Mouse (Mus musculus) retina, adult 2 months (tissue): ENCODE results near the gene Gm28036.
"Not testable (repeated sequence)": the region's sequence is repeated elsewhere in the genome, so short reads cannot be mapped to it uniquely, and the experiment has no call there.

Source experiments
- DNase-seq: peaks from one replicate; pipeline ENCODE4 v3.0.0-alpha.2; 2012; ENCODE audit warnings: low read depth, low spot score

Gm28036 gene

DNA sequence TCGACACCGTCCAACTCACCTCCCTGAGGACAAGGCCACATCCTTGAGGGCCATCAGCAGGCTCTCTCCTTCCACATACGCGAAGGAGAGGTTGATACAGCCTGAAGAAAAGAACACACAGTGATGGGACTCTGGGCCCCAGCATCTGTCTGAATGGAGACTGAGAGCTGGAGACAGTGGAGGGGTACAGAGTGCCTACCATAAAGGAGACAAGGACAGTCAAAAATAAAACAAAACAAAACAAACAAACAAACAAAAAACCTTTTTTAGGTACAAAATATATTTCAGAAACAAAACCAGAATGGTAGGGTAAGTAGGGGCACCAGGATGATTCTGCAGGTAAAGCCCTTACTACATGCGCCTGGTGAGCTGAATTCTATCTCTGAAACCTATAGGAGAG, at the start of gene Gm28036:
TSS of gene Gm28036 (minus strand) at position 101 of the 400 bp plus-strand sequence.
- no peak for DNase-seq

DNA sequence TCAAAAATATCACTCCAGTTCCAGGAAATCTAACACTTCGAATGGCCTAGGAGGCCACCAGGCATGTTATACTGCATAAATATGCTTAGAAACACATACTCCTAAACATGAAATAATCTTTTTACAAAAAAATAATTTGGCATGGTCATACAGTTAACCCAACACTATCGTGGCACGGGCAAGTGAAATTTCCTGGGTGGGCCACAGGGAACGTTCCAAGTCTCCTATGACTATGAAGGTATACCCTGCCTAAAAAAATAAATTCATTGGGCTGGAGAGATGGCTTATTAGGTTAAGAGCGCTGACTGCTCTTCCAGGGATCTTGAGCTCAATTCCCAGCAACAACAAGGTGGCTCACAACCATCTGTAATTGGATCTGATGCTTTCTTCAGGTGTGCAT, 39.7 kb upstream of the Gm28036 start:
- no peak for DNase-seq

DNA sequence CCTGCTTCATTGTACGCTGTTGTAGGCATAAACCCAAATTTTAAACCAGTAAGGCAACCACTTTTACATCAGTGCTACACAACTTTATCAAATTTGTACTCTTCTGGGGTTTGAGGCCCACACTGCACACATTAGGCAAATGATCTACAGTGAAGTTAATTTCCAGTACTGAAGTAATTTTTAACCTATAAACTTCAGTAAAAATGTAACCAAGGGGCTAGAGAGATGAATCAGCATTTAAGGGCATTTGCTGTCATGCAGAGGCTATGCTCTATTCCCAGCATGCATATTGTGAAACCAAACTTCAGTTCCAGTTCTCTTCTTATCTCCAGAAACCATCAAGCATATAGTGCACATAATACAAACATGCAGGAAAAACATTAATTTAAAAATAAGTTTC, 38.6 kb upstream of the Gm28036 start:
- DNase-seq = no peak

DNA sequence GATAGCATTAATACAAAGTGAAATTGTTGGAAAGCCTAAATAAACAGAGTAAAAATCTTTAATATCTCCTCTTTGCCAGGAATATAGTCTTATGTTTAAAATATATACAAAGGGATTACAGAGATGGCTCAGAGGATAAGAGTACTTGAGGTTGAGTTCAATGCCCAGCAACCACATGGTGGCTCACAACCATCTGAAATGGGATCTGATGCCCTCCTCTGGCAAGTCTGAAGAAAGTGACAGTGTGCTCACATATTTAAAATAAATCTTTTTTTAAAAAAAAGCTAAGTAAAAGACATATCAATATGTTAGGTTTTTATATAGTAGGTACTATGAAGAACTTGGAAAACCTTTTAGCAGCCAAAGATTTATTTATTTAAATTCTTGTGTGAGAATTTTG, 24.6 kb upstream of the Gm28036 start:
- no peak for DNase-seq

DNA sequence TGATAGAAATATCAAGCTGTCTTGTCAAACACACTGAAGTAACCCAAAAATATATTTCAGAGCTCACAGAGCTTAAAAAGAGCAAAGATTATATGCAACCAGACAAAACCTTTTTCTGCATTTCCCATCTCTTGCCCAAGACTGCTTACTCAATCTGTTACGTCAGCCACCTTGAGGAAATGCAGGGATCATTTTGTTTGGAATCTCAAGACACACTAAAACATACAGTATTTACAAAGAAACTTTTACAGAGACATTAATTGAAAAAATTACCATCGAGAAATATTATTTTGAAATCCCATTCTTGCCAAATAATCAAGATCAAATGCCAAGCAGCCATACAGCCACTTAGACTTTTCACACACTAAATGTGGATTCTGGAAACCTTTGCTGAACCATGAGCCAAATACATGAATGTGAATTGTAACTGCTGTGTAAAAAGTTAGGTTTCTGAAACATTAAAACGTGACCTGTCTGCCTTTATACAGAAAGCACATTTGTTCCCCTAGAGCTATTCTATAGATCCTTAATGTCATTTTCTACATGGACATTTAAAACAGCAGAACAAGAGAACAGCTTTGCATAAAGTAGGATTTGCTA, 20.5 kb upstream of the Gm28036 start:
- DNase-seq = no peak

DNA sequence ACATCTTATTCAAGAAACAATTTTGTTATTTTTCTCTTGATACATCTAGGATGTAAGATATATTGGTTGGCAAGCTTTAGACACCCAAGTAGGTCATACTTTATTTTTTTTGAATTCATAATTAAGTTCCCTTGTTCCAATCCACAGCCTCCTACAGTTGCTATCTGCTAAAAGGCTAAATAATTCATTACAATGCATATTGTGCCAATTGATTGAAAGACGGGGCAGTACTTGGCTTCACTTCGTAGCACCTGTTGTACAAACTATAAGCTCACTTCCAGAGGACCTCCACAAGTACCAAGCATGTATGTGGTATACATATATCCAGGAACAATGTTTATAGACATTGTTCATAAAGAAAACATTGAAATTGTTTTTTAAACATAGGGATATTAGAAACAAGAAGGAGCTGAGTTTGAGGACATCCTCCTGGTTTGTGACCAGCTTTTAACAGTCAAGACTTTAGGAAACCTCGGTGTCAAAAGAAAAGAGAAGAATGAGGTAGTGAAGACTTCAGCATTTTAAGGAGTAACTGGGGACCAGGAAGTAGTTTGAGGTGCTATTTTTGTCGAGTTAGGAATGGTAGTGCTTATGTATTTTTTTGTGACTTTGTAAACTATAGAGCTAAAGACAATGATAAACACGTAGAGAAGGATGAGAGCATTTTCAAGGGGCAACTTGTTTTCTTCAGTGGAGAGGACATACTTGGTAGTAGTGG, 19.5 kb upstream of the Gm28036 start:
- no peak for DNase-seq

DNA sequence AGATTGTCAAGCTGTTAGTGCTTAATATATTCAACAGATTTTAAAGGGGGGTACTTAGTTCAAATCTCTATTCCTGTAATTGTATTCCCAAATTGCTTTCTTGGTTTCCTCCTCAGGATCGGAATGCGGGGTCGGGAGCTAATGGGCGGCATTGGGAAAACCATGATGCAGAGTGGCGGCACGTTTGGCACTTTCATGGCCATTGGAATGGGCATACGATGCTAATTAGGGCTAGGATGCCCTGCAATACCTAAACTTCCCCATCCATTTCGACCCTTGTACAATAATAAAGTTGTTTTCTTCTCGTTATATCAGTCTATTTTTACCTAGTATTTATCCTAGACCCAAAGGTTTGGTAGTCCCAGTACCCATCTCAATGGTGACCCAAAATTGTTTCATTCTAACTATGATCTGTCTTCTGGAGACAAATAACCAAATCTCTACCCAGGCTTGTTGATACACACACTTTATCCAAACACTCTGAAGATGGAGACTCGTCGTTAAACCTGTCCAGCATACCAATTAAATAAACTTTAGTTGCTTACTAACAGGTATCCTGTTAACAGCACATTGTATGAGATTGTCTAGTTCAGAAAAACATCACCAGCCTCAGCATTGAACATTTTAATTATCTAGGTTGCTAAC, 18.7 kb upstream of the Gm28036 start:
- DNase-seq = no peak

DNA sequence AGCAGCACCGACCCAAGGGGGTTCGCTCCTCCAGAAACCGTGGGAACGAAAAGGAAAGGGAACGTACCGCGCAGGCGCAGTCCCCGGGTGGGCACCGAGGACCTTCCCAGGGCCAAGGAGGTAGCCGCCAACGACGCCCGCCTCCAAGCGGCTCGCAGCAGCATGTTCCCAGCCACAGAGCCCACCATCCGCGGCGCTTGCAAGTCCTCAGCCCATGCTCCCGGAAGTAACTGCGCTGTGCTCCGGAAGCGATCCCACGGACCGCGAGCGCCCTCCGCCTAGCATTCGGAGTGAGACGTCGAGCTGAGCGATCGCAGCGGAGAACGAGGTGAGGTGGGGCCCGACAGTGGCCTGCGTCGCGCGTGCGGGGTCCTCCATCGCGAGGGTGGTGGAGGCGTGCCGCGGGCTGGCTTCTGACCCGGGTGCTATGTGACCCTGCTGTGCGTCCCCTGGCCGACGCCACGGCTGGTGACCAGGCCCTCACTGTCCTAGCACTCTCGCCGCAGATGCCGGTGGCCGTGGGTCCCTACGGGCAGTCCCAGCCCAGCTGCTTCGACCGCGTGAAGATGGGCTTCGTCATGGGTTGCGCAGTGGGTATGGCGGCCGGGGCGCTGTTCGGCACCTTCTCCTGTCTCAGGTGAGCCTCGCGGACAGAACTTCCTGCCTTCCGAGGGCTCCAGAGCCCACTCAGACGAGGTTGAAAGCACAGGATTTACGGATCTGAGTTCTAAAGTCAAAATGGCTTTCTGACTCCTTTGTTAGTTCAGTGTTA, 17.2 kb upstream of the Gm28036 start, which contains the start of the genes Romo1 and Nfs1:
TSS of gene Romo1 (plus strand) at position 87 of the 772 bp plus-strand sequence.
TSS of gene Nfs1 (minus strand) at position 234 of the 772 bp plus-strand sequence.
- peak; percentile 75 for DNase-seq

DNA sequence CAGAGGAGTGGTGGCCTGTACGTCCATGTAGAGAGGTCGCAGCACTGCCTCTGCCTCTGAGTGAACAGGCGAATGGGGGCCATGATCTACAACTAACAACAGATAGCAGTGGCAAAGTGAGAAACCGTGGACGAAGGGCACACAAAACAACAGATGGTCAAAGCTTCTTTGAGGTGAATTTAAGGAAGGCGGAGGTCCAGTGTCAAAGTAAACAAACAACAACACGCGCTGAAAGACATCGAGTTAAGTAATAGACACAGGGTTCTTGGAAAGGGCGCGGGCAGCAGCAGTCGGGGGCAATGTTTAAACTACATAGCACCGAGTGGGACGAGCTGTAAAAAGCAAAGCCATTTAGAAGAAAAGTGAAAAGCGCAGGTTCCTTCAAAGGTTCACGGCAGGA, 16.5 kb upstream of the Gm28036 start:
- no peak for DNase-seq

DNA sequence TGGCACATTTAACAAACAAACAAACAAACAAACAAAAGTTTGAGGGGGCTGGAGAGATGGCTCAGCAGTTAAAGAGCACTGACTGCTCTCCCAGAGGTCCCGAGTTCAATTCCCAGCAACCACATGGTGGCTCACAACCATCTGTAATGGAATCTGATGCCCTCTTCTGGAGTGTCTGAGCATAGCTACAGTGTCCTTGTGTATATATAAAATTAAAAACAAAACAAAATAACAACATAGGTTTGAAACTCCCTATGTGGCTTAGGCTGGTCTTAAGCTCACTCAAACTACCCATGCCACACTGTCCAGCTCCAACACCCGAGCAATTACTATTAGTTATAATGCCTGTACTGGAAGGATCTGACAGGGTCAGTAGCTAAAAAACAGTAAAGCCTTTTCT, 15.9 kb upstream of the Gm28036 start:
- DNase-seq = no peak

DNA sequence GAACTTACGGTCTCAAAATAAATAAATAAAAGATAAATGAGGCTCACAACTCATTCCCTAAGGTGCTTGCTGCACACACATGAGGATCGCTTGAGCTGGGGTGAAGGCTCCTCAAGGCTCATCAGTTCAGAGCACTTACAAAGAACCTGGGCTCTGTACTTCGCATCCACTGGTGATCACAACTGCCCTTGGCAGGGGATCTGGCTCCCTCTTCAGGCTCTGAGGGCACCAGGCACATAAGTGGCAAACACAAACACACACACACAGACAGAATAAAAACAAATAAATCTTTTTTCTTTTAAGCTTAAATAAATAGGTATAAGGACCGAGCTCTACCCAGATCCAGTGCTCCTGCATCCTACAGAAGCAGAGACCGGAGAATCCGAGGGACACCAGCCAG, 8.8 kb upstream of the Gm28036 start:
- no peak for DNase-seq

DNA sequence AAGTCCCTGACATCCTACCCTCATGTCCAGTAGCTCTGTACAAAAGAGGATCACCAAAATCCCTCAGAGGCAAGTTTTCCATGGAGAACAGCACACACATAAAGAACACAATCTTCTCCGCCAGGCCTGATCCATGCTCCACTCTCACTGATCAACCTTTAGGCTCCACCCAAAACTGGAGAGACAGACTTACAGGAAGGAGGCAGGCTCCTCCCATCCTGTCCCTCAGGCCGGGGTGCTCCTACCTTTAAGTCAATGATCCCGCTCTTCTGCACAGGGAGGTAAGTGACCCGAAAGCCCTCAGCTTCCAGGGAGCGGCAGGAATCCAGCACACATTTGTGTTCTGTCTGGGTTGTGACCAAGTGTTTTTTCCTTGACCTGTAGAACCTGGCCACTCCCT, 7.3 kb upstream of the Gm28036 start:
- DNase-seq = no peak

DNA sequence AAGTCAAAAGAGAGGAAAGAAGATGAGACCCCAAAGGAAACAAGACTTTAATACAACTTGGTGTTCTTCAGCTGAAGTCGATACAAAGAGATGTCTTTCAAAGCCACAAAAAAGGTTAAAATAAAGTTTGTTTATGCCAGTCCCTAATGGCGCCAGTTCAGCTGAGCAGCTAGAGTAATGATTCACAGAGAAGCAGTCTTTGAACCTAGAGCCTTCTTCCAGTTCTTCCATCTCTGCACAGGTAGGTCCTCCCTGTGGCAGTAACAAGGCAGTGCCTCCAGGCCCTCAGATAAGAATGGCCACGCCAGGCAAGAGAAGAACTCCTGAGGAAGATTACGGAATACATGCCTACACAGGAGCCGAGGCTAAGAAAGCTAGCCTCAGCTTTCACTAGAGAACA, 3.2 kb downstream of the Gm28036 start:
- DNase-seq = no peak

DNA sequence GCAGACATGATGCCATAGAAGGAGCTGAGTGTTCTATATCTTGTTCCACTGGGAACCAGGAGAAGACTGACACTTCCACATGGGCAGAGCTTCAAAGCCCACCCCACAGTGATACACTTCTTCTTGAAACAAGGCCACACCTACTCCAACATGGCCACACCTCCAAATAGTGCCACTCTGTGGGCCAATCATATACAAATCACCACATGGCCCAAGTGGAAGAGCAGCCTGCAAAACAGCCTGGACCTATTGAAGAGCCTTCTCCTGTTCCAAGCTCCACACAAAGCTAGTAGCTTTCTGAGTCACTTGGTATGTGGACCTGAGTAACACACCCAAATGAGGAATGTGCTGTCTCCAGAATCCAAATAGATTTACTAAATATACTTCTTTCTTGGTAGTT, 7.3 kb downstream of the Gm28036 start:
- DNase-seq = no peak

DNA sequence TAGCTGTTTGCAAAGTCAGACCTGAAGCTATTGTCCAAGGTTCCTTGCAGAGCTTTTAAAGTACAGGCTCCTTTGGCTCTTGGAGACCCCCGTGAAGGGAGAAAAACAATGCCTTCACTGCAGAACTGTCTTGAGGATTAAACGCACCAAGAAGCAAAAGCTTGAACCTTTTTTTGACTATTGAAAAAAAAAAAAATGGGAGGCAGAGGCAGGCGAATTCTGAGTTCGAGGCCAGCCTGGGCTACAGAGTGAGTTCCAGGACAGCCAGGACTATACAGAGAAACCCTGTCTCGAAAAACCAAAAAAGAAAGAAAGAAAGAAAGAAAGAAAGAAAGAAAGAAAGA, 14.8 kb downstream of the Gm28036 start:
- not testable (repeated sequence) for DNase-seq

DNA sequence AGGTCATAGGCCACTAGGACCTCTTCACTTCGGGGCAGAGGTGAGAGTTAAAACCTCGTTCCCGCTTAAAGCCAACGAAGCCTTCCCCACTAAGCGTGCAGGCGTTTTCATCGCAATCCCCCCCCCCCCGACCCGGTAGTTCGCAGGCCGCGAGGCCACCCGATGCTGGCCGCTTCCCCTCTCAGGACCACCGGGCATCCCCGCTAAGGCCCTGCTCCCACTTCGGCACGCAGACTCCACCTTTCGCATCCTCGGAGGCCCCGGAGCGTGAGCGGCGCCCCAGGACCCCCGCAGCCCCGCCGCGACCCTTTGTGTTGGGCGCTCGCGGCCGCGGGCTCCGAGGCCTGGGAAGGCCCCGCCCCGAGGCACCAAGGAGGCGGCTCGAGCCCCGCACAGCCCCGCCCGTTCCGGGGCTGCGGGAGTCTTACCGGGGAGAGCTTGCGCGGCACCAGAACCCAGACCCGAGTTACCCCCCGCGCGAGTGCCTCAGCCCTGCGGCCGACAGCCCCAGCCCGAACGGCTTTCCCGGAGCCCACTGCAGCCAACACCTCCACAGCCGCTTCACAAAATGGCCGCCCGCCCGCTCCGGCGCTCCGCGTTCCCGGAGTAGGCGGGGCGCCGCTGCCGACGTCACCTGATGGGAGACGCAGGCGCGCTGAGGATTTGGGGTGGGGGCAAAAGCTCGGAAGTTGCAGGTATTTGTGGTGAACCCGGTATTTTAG, 15.4 kb downstream of the Gm28036 start, which contains the start of the genes Cpne1 and Rbm12:
TSS of gene Cpne1 (minus strand) at position 608 of the 722 bp plus-strand sequence.
TSS of gene Rbm12 (minus strand) at position 621 of the 722 bp plus-strand sequence.
- DNase-seq = peak; percentile 69

DNA sequence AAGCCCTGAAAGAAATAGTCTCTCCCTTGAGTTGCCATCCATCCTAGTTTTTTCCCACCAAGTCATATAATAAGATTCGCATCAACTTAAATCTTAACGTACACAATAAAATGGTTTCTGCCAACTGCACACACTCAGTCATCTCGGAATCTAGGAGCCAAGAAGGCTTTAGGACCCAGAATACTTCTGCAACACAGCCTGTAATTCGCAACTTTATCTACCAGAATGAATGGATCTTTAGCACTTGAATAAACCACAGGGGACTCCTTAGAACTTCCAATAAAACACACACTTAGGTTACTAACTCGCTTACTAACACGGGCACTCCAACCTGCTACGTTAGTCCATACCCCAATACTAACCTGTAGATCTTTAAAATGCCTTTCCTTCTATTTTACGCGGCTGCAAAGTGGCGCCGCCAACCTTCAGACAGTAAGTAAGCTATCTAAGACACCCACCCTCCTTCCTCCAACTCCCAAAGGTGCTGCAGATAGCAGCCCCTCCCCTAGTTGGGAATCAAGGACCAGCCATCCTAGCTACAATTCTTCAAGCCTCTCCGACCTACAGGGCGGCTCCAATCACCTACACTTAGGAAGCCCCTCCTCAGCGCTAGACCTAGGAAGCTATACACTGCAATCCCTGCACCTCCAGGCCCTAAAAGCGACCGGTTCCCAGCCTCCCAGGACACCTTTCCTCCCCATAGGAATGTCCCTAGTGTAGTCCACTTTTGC, 16.1 kb downstream of the Gm28036 start:
- no peak for DNase-seq

DNA sequence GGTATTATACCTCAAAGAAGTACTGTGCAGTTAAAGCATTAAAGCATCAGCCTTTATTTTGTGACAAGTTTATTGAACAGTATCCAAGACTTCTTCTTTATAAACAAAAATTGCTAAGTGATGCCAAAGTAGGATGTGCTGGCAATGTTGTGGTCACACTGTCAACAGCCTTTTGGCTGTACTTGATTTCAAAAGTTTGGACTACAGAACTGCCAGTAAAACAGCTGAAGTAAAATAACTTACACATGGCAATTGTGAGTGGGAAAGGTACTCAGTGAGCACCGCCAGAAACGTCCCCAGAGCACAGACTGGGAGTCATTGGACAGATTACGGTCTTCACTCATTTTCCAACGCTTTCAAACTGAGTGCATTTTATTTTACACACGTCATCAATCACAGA, 35.0 kb downstream of the Gm28036 start:
- no peak for DNase-seq

DNA sequence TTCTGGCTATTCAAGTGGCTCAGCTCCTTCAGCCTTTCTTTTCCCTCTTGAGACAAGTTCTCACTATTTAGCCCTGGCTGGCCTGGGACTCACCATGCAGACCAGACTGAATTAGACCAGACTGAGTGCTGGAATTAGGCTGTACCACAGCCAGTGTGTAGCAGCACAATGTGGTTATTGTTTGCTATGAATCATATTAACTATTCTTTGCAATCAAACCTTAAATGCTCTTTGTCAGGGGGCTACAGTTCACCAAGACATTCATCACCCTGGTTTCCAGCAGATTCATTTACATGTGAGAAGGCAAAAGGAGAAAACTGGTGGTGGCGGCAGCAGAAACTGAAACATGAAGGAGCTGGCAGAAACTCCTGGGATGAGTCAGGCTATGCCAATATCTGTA, 37.1 kb downstream of the Gm28036 start:
- no peak for DNase-seq

DNA sequence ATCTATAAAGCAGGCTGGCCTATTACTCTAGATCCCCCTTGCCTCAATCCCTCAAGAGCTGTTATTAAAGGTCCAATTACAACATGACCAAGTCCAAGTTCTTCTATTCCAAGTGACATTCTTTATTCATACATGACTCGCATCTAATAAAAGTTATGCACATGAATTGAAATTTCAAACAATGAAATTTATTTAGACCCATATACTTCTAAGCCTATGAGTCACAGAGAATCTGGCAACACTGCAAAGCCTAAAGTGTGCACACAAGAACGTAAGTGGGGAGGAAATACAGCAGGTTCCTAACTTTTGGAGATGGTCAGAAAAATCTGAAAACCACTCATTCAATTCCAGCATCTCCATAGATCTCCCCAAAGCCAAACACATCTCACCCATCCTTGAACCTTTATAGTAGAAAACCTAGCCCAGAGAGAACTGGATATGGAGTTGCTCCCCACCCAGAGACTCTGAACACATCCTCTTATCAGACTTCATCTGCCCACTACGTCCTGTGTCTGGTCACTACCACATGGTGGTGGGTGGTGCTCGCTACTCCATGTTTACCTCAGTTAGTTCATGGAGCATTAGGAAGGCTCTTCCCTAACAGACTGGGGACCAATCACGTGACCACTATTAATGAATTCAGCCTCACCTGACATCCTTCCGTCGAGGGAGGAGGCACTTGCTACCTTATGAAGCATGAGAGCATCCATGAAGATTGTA, 39.3 kb downstream of the Gm28036 start:
- DNase-seq = no peak
